Mouse (Mus musculus) embryonic facial prominence, embryonic 11.5 days (tissue): ENCODE measurements around the gene Gm14325. TPM values are rescaled to one million over a fixed set of nuclear protein-coding genes. Genes with fewer than 3 reads are reported as not detected.
"Not testable (repeated sequence)": the region's sequence is repeated elsewhere in the genome, so short reads cannot be mapped to it uniquely, and the experiment has no call there.

Source experiments
- ATAC-seq: fragments of 200-750 bp; cut with Nextera tagmentation; replicated peaks from 2 replicates; pipeline ENCODE4 v1.8.0; 2017; ENCODE audit warnings: low read depth; ENCODE audit not compliant: insufficient number of reproducible peaks, low FRiP score, low TSS enrichment
- DNase-seq: peaks from one replicate; pipeline ENCODE4 v3.0.0-alpha.2; 2015; ENCODE audit warnings: low spot score
- H3K27ac ChIP-seq: fragments of 300-500 bp; sonication (generic); replicated peaks from 2 replicates; pipeline ENCODE4 v1.5.1; 2014; ENCODE audit warnings: mild to moderate bottlenecking, low read depth, low read length, control low read depth
- H3K27me3 ChIP-seq: fragments of 300-500 bp; sonication (generic); 2 replicates; pipeline ENCODE4 v1.6.1; 2014; ENCODE audit warnings: mild to moderate bottlenecking, low read length, moderate library complexity, mixed read lengths; ENCODE audit not compliant: control insufficient read depth, insufficient read depth
- H3K36me3 ChIP-seq: fragments of 300-500 bp; sonication (generic); replicated peaks from 2 replicates; pipeline ENCODE4 v1.6.1; 2014; ENCODE audit warnings: low read depth, mild to moderate bottlenecking, low read length, moderate library complexity, mixed read lengths; ENCODE audit not compliant: control insufficient read depth, insufficient read depth
- H3K4me1 ChIP-seq: fragments of 300-500 bp; sonication (generic); 2 replicates; pipeline ENCODE4 v1.6.1; 2014; ENCODE audit warnings: low read length, mixed read lengths; ENCODE audit not compliant: control insufficient read depth, insufficient read depth
- H3K4me2 ChIP-seq: fragments of 300-500 bp; sonication (generic); 2 replicates; pipeline ENCODE4 v1.6.1; 2014; ENCODE audit warnings: low read depth, mild to moderate bottlenecking, control low read depth, low read length, moderate library complexity
- H3K4me3 ChIP-seq: fragments of 300-500 bp; sonication (generic); 2 replicates; pipeline ENCODE4 v1.5.1; 2014; ENCODE audit warnings: low read depth, low read length, control low read depth
- H3K9ac ChIP-seq: fragments of 300-500 bp; sonication (generic); replicated peaks from 2 replicates; pipeline ENCODE4 v1.6.1; 2014; ENCODE audit warnings: mild to moderate bottlenecking, control low read depth, low read length
- H3K9me3 ChIP-seq: fragments of 300-500 bp; sonication (generic); replicated peaks from 2 replicates; pipeline ENCODE4 v1.6.1; 2016; ENCODE audit warnings: mild to moderate bottlenecking, low read length, inconsistent platforms, mixed read lengths; ENCODE audit not compliant: control insufficient read depth
- WGBS: fragments of 180-500 bp; shearing (Covaris S2); extraction: QIAGEN DNeasy Blood & Tissue Kit; methylation state at CpG from one replicate; pipeline ENCODE4 v1.1.7; 2014; 5-methylcytosine and 5-hydroxymethylcytosine counted together
- polyA plus RNA-seq: library from polyadenylated mRNA; unstranded; fragments of >200 nt; fragmentation: Nextera tagmentation; extraction: Ambion mirVana; gene quantifications from 2 replicates; pipeline ENCODE4 v1.2.1, GENCODE M21; 2014

Gm14325 gene
- 48.4 and 58.6 TPM in 2 replicates for polyA plus RNA-seq

DNA sequence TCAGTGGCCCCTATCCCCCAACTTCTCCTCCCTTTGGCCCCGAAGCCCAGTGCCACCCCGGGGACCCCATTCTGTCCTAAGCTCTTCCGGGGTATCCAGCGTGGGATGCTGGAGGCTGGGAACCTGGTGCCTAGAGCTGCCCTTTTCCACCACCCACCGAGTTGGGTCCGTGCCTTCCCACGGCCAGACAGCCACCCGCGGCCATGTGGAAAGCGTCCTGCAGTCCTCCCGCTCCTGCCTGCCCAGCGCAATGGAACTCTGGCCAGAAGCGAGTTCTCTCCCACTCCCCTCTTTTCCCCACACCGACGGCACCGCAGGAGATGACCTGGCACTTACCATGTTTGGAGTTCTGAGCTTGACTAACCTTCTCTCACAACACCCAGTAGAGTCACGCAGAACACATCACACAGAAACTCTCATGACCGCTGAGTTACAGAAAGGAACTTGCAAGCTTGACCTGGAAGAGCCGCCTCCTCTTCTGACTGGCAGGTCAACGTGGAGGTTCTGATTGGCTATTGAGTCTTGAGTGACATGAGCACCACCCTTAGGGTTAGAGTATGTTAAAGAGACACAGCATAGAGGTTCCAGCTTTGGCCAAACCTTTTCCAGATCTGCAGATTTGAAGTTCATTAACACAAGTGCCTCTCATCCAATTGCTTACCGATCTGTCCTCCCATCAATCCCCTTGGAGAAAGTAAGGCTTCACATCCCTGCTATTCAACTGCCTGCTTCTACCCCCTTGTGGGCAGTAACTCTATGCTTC lies at the start of gene Gm14325:
TSS of gene Gm14325 (minus strand) at position 436 of the 763 bp plus-strand sequence.
- not testable (repeated sequence) for H3K4me2 ChIP-seq, H3K9me3 ChIP-seq, H3K36me3 ChIP-seq, ATAC-seq, H3K27ac ChIP-seq, H3K4me1 ChIP-seq, H3K27me3 ChIP-seq, H3K9ac ChIP-seq
- H3K4me3 ChIP-seq, result peak within 1 kb of the TSS; percentile 33
- WGBS, result under 1% methylated on average over 11 of the region's 21 CpGs
- DNase-seq, result peak; percentile 76

DNA sequence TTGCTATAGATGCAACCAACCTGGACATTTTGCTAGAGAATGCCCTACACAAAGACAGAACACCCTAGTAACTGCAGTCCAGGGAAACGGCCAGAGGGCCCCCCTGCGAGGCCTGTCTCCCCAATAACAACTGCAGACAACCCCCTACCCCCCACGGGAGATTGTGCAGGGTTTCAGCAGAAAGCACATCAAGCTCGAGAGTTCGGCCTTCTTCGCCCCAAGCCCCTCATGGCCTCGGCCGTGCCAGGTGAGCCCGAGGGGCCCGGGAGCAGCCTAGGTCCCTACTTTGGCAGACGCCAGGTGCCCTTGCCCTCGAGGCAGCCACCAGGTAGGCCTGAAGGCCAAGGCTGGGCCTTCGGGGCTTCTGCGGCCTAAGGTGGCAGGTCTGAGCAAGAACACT lies 47.6 kb upstream of the Gm14325 start:
- H3K4me2 ChIP-seq, DNase-seq, H3K9ac ChIP-seq, H3K27ac ChIP-seq, H3K9me3 ChIP-seq, H3K4me3 ChIP-seq, H3K4me1 ChIP-seq, ATAC-seq, H3K36me3 ChIP-seq, H3K27me3 ChIP-seq: not testable (repeated sequence)
- WGBS, result 89% methylated on average over 10 of the region's 14 CpGs

DNA sequence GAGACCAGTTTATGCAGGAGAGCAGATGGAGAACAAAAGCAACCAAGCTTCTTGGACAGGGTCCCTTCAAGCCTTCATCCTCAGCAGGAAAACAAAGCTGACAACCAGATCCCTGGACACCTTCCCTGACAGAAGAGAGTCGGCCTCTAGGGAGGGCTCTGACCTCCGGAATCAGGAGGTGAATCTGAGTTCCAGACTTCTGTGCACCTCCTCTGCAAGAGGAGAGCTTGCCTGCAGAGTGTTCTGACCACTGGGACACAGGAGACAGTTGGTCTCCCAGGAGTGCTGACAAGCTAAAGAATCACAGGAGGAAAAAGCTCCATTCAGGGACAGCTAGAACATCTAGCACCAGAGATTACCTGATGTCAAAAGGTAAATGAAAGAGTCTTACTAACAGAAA lies 22.1 kb upstream of the Gm14325 start:
- H3K36me3 ChIP-seq, H3K9ac ChIP-seq, H3K9me3 ChIP-seq, H3K27me3 ChIP-seq, H3K4me2 ChIP-seq, ATAC-seq, DNase-seq, H3K27ac ChIP-seq, H3K4me3 ChIP-seq, H3K4me1 ChIP-seq: not testable (repeated sequence)
- 79% methylated on average over 2 of the region's 2 CpGs for WGBS

DNA sequence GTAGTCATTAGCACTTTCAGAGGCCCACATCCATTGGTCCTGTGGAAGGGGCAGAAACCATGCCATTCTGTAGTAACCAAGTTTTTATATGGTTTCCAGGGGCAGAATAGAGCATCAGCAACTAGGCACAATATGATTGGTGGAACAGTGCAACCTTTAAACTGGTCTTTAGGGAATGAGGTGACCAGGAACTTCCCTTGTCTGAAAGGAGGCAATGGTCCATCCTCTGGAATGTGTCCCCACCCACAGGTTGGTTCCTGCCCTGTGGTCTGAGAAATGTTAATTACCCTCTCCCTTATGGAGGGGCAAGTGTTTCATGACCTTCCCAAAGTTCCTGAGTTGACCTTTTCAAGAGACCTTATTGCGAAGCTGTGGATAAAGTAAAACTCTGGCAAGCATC lies 3.5 kb upstream of the Gm14325 start:
- not testable (repeated sequence) for DNase-seq, H3K4me3 ChIP-seq, H3K4me1 ChIP-seq, H3K4me2 ChIP-seq, H3K27me3 ChIP-seq, H3K36me3 ChIP-seq, H3K9me3 ChIP-seq, H3K9ac ChIP-seq, ATAC-seq, H3K27ac ChIP-seq
- 69% methylated on average over 1 of the region's 1 CpGs for WGBS

DNA sequence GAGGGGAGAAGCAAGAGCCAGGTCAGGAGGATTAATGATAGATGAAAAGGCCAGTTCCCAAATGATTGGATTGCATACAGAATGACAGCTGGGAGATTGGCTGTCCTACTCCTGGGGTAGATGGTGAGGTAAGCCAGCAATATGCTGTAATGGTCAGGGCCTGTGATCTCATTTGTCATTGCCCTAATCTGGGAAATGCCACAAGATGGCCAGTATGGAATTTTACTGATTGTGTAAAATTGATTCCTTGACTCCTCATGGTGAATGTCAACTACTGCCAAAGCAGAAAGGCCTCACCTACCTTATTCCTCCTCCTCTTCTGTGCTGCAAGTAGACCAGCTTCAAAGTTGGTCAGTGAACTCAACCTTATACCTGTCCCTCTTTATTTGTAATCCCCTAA lies 3.4 kb downstream of the Gm14325 start:
- not testable (repeated sequence) for H3K36me3 ChIP-seq, DNase-seq, H3K9me3 ChIP-seq, H3K4me1 ChIP-seq, H3K27ac ChIP-seq, H3K9ac ChIP-seq, H3K27me3 ChIP-seq, ATAC-seq, H3K4me3 ChIP-seq, H3K4me2 ChIP-seq

DNA sequence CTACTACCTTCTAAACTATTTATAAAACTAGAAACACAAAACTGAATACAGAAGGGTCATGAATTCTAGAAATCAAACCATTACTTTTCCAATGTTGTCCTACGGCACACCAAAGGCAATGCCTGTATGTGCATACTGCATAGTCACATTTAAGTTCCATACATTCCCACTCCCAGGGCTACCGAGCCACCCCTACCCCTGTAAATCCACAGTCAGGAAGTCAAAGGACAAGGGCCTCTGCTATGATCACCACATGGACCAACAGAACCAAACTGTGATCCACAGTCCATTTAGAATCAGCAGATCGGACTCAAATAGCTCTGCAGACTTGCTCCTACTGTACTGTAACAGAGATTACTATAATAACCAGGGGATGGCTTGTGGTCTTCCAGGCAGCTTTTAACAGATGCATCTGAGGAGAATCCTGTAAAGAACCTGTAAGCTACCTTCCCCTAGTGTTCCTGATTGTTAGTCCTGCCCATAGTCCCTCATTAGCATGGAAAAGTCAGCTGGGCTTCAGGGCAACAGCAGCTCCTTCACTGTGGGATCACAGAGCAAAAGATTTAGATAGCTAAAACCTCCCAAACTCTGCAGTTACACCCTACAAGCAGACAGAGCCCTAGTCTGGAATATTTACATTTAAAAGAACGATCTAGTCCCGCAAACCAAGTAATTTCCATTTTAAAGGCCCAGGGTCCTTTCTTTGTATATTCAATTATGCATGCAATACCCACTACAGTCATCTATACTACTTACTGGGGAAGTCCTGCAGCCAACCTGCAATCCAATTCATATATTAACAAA lies 4.2 kb downstream of the Gm14325 start:
- H3K9ac ChIP-seq, ATAC-seq, H3K27ac ChIP-seq, H3K4me1 ChIP-seq, H3K4me3 ChIP-seq, H3K36me3 ChIP-seq, DNase-seq, H3K9me3 ChIP-seq, H3K4me2 ChIP-seq, H3K27me3 ChIP-seq: not testable (repeated sequence)
- 94% methylated on average over 5 of the region's 5 CpGs for WGBS

DNA sequence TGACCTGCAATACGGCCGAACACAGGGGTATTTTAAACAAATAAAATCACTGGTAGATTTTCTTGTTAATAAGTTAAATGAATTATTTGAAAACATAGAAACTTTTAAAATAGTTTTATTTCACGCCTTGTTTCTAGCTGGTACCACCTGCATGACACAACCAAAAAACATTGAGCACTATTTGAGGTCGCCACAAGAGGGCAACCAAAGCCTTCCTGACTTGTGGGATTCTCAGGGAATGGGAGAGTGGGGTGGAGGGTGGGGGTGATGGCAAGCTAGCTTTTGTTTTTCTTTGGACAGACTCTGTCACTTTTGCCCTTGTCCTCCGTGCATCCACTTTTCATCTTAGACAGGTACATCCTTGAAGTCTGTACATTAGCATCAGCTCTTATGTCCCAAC lies 18.2 kb downstream of the Gm14325 start:
- not testable (repeated sequence) for H3K9me3 ChIP-seq, ATAC-seq, H3K4me3 ChIP-seq, DNase-seq, H3K9ac ChIP-seq, H3K4me1 ChIP-seq, H3K36me3 ChIP-seq, H3K27me3 ChIP-seq, H3K4me2 ChIP-seq, H3K27ac ChIP-seq
- 44% methylated on average over 1 of the region's 5 CpGs for WGBS

DNA sequence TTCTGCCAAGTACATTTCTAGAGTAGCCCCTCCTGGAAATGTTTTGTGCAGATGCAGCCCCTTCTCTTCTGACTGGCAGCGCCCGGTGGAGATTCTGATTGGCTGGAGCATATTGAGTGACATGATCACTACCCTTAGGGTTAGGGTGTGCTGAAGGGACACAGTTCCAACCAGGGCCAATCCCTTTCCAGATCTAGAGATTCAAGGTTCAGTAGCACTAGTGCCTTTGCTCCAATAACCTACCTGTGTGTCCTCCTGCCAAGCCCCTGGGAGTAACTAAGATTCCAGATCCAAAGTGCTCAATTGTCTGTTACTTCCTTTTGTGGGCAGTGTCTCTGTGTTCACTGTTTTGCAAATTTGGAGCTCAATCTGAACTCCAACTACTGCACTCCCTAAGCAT lies 34.0 kb downstream of the Gm14325 start:
- not testable (repeated sequence) for H3K4me3 ChIP-seq, H3K9ac ChIP-seq, H3K27me3 ChIP-seq, H3K4me1 ChIP-seq, H3K36me3 ChIP-seq, ATAC-seq, H3K9me3 ChIP-seq, H3K27ac ChIP-seq, DNase-seq, H3K4me2 ChIP-seq
- no CpG with 5 or more reads among the region's 2 CpGs for WGBS
